Mouse (Mus musculus): Measurements from ENCODE around the gene Samm50.

DNA sequence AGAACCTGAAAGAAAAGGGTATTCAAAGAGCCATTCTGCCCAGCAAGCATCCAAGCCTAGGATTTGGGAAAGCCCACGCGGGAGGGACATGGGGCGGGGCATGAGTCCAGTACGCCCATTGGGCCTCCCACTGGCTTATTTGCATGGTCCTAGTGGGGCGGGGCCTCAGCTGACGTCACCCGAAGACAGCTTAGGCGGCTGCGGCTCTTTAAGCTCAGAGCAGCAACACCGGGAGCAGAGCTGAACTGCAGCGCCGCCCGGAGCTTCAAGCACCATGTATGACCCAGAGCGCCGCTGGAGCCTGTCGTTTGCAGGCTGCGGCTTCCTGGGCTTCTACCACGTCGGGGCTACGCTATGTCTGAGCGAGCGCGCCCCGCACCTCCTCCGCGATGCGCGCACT, 24.4 kb upstream of the Samm50 start, which contains the start of gene Pnpla3:
- TF ChIP-seq CTCF (IDR thresholded peaks at IDR 0.05; ENCODE audit: insufficient read depth, low read length) = no peak
- TF ChIP-seq POLR2A (IDR thresholded peaks at IDR 0.05; ENCODE audit: borderline replicate concordance, extremely low read depth, low read depth, low read length) = peak; percentile 65; the same call in 1 of the 2 replicates

All from lung, adult 2 months (tissue).